Mouse (Mus musculus): Measurements from ENCODE around the gene Defa22.
"Not testable (repeated sequence)": the region's sequence is repeated elsewhere in the genome, so short reads cannot be mapped to it uniquely, and the experiment has no call there.

Defa22 gene

DNA sequence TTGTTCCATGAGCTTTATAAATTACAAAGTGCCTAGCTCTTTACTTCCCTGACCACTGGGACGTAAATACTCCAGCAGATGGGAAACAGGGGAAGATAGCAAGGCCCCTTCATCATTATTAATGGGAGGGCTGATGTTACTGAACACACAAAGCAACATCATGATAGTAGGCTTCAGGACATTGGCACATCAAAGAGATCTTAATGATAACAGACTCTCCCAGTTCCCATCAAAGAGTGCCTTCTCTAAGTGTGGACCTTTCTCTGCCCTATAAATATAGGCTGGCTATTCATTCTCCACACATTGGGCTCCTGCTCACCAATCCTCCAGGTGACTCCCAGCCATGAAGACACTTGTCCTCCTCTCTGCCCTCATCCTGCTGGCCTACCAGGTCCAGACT lies at the start of gene Defa22:
Defa22 (plus strand) TSS at position 301 of the 400 bp plus-strand sequence.
- DNase-seq (ENCODE audit: low read depth, low spot score), result not testable (repeated sequence)

DNA sequence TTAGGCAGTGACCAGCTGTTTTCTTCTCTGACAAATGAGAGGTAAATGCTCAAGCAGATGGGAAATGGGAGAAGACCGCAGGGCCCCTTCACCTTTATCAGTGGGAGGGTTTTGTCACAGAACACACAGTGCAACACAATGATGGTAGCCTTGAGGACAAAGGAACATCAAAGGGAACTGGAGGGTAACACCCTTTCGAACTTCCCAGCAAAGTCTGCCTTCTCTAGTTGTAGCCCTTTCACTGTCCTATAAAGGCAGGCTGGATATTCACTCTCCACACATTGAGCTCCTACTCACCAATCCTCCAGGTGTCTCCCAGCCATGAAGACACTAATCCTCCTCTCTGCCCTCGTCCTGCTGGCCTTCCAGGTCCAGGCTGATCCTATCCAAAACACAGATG lies 27.7 kb upstream of the Defa22 start, which contains the start of gene Defa30:
Defa30 (plus strand) TSS at position 301 of the 400 bp plus-strand sequence.
- not testable (repeated sequence) for DNase-seq (ENCODE audit: low read depth, low spot score)

DNA sequence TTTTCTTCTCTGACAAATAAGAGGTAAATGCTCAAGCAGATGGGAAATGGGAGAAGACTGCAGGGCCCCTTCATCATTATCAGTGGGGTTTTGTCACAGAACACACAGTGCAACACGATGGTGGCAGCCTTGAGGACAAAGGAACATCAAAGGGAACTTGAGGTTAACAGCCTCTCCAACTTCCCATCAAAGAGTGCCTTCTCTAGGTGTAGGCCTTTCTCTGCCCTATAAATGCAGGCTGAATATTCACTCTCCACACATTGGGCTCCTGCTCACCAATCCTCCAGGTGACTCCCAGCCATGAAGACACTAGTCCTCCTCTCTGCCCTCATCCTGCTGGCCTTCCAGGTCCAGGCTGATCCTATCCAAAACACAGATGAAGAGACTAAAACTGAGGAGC lies 29.2 kb downstream of the Defa22 start, which contains the start of gene Defa31:
Defa31 (plus strand) TSS at position 301 of the 400 bp plus-strand sequence.
- not testable (repeated sequence) for DNase-seq (ENCODE audit: low read depth, low spot score)

DNA sequence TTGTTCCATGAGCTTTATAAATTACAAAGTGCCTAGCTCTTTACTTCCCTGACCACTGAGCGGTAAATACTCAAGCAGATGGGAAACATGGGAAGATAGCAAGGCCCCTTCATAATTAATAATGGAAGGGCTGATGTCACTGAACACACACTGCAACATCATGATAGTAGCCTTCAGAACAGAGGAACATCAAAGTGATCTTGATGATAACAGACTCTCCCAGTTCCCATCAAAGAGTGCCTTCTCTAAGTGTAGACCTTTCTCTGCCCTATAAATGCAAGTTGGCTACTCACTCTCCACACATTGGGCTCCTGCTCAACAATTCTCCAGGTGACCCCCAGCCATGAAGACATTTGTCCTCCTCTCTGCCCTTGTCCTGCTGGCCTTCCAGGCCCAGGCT lies 39.2 kb downstream of the Defa22 start, which contains the start of gene Gm15293:
Gm15293 (plus strand) TSS at position 301 of the 400 bp plus-strand sequence.
- not testable (repeated sequence) for DNase-seq (ENCODE audit: low read depth, low spot score)

Data from brain, embryonic 18.5 days (tissue).